8 mouse cellular contexts compared by ENCODE assay signal in the genomic region with DNA sequence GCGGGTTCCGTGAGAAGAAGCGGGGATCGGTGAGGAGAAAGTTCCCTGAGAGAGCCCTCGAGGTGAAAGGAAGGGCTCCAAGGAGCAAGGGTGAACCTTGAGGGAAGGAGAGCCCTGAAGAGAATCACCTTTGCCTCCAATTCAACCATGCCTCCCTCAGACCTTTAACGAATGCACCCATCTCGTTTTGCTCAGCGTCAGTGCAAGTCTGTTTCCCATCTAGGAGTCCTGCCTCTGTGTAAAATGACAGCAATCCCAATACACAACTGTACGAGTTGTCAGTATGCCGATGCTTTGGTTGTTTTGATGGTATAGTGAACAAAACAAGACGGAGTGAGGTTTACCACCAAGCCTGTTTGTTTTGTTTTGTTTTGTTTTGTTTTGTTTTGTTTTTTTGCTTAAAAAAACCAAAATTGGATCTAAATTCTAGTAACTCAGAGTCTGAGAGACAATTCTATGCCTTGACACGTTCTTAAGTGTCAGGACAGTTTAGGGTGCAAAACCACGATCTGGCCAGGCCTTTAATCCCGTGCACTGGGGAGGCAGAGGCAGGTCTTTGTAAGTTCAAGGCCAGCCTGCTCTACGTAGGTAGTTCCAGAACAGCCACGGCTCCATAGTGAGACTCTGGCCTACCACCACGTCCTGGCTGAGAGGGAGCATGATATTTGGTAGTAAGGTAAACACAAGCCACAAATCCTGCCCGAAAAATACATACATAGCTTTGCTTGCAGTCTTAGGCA. TPM values are rescaled to one million over a fixed set of nuclear protein-coding genes. Genes with fewer than 3 reads are reported as not detected.
DNase-seq lines count a peak whose midpoint lies in the region; ATAC-seq and TF ChIP-seq lines count a peak whose summit lies in the region.

No protein-coding gene starts in this region.

- H3K36me3 ChIP-seq in hindbrain, embryonic 16.5 days (ENCODE audit: control insufficient read depth, insufficient read depth, low read length): no peaks in the 10 kb centered on the region
- no peaks in the 10 kb centered on the region for H3K36me3 ChIP-seq in neural tube, embryonic 12.5 days

- no peak for ATAC-seq in hindbrain, embryonic 16.5 days
- ATAC-seq in neural tube, embryonic 12.5 days (ENCODE audit: low FRiP score, low read depth): no peak

- no peak for TF ChIP-seq CTCF in left cerebral cortex, adult 2 months (IDR thresholded peaks at IDR 0.05)

- peak overlapping the region; percentile 89 for H3K27ac ChIP-seq in left cerebral cortex, adult 2 months
- H3K27ac ChIP-seq in hindbrain, embryonic 16.5 days (ENCODE audit: low read depth, low read length): peak overlapping the region; percentile 80; the same call in 1 of the 2 replicates
- 0 out of 2 replicates have a peak overlapping the region, but pooled peaks have one; percentile 50 for H3K27ac ChIP-seq in neural tube, embryonic 12.5 days

- peaks cover 17% of the 10 kb centered on the region for H3K4me1 ChIP-seq in hindbrain, embryonic 16.5 days (ENCODE audit: control insufficient read depth, insufficient read depth, low read depth, low read length)
- peaks cover 18% of the 10 kb centered on the region; the same call in 1 of the 2 replicates for H3K4me1 ChIP-seq in neural tube, embryonic 12.5 days

- no peaks in the 10 kb centered on the region for H3K9me3 ChIP-seq in hindbrain, embryonic 16.5 days (ENCODE audit: control insufficient read depth, low read length)
- no peaks in the 10 kb centered on the region for H3K9me3 ChIP-seq in neural tube, embryonic 12.5 days

- no peak for DNase-seq in left cerebral cortex, adult 2 months (ENCODE audit: extremely low spot score in 1 of 2, low spot score in 2 of 2)
- no peak for DNase-seq in left cerebral cortex, adult 18-20 months (ENCODE audit: low spot score in 2 of 2)
- DNase-seq in c-Kit-positive CD71-positive TER-119-positive erythroid progenitor cells, embryonic 14.5 days (ENCODE audit: low spot score): peak; percentile 50
- DNase-seq in adrenal gland, postnatal 10 days: no peak
- DNase-seq in retina, postnatal 1 day: no peak
- no peak for DNase-seq in left cerebral cortex, adult 8-10 months (ENCODE audit: low spot score in 2 of 2)

- peak overlapping the region; percentile 68 for H3K9ac ChIP-seq in hindbrain, embryonic 16.5 days (ENCODE audit: low read depth, low read length)
- peak overlapping the region; percentile 63 for H3K9ac ChIP-seq in neural tube, embryonic 12.5 days

- no peaks in the 10 kb centered on the region for H3K27me3 ChIP-seq in hindbrain, embryonic 16.5 days (replicated peaks; ENCODE audit: control insufficient read depth, insufficient read depth, low read length)
- no peaks in the 10 kb centered on the region for H3K27me3 ChIP-seq in neural tube, embryonic 12.5 days (replicated peaks)

- intact Hi-C loops in left cerebral cortex, adult 2 months (cut with DNase I): loop anchor here (2.0 to 5.0 kb wide), 2 partner anchors 20 to 249 kb away; no protein-coding TSS in a partner anchor

- peak overlapping the region; percentile 81 for H3K4me3 ChIP-seq in left cerebral cortex, adult 2 months
- peak overlapping the region; percentile 66 for H3K4me3 ChIP-seq in hindbrain, embryonic 16.5 days (ENCODE audit: low read length)
- peak overlapping the region; percentile 50 for H3K4me3 ChIP-seq in neural tube, embryonic 12.5 days

- H3K4me2 ChIP-seq in hindbrain, embryonic 16.5 days (ENCODE audit: low read length): peak overlapping the region; percentile 95
- peak overlapping the region; percentile 81 for H3K4me2 ChIP-seq in neural tube, embryonic 12.5 days (replicated peaks)

- WGBS in hindbrain, embryonic 16.5 days: 23% methylated on average over 18 of the region's 18 CpGs
- WGBS in neural tube, embryonic 12.5 days: 28% methylated on average over 18 of the region's 18 CpGs

RNA-seq across cellular contexts. Expression of a gene that starts 0.7 kb away (rescaled TPM):
- total RNA-seq in left cerebral cortex, adult 2 months (2021): 100 to 1,000 TPM; 124 to 126 TPM
- total RNA-seq in left cerebral cortex, adult 18-20 months (2021): 100 to 1,000 TPM; 114 to 127 TPM
- 89.4 and 89.9 TPM in 2 replicates for polyA plus RNA-seq in hindbrain, embryonic 16.5 days (2015; fragmentation: Nextera tagmentation; extraction: Ambion mirVana)
- polyA plus RNA-seq in neural tube, embryonic 12.5 days (2016; fragmentation: Nextera tagmentation; extraction: Ambion mirVana): 50.1 and 51.1 TPM in 2 replicates
- 1 to 10 TPM; 4.4 to 6.9 TPM for total RNA-seq in adrenal gland, postnatal 10 days (2021)
- 100 to 1,000 TPM; 104 to 117 (median 113) TPM for total RNA-seq in left cerebral cortex, adult 8-10 months (2022)

RNA-seq across cellular contexts. Expression of a gene that starts 1.0 kb away (rescaled TPM):
- total RNA-seq in left cerebral cortex, adult 2 months (2021): 10 to 100 TPM; 56.2 to 61.6 TPM
- total RNA-seq in left cerebral cortex, adult 18-20 months (2021): 10 to 100 TPM; 47.3 to 57.0 TPM
- 28.4 and 29.3 TPM in 2 replicates for polyA plus RNA-seq in hindbrain, embryonic 16.5 days (2015; fragmentation: Nextera tagmentation; extraction: Ambion mirVana)
- 27.9 and 31.2 TPM in 2 replicates for polyA plus RNA-seq in neural tube, embryonic 12.5 days (2016; fragmentation: Nextera tagmentation; extraction: Ambion mirVana)
- total RNA-seq in adrenal gland, postnatal 10 days (2021): 10 to 100 TPM; 26.5 to 40.9 TPM
- 10 to 100 TPM; 53.0 to 64.3 (median 55.1) TPM for total RNA-seq in left cerebral cortex, adult 8-10 months (2022)

RNA-seq across cellular contexts. Expression of a gene that starts 45.0 kb away (rescaled TPM):
- total RNA-seq in left cerebral cortex, adult 2 months (2021): 10 to 100 TPM; 63.2 to 68.7 TPM
- 10 to 100 TPM; 57.9 to 63.8 TPM for total RNA-seq in left cerebral cortex, adult 18-20 months (2021)
- polyA plus RNA-seq in hindbrain, embryonic 16.5 days (2015; fragmentation: Nextera tagmentation; extraction: Ambion mirVana): 15.8 and 19.4 TPM in 2 replicates
- polyA plus RNA-seq in neural tube, embryonic 12.5 days (2016; fragmentation: Nextera tagmentation; extraction: Ambion mirVana): 24.5 and 27.7 TPM in 2 replicates
- total RNA-seq in adrenal gland, postnatal 10 days (2021): 10 to 100 TPM; 33.1 to 44.6 TPM
- 10 to 100 TPM; 55.5 to 61.2 (median 57.9) TPM for total RNA-seq in left cerebral cortex, adult 8-10 months (2022)

Comparison
In these comparisons a context has a peak if more than half of its experiments do, and no peak if none do; other contexts are left out.
1. RNA of a gene that starts 0.7 kb away (total RNA-seq): 114 to 127 TPM in left cerebral cortex, adult 18-20 months, 124 to 126 TPM in left cerebral cortex, adult 2 months and 104 to 117 TPM in left cerebral cortex, adult 8-10 months; 4.4 to 6.9 TPM in adrenal gland, postnatal 10 days; every median in the first group is over 10 times any median in the second.
2. Peak in every context shown above with its lines, with median percentiles within 50 percentile points of each other: H3K27ac ChIP-seq and H3K4me3 ChIP-seq.